Mouse (Mus musculus) intestine, embryonic 16.5 days (tissue): Measurements from ENCODE around the gene Zmpste24. TPM values are rescaled to one million over a fixed set of nuclear protein-coding genes. Genes with fewer than 3 reads are reported as not detected.
A peak's percentile ranks its signal among the peaks of the same experiment; 100 is the strongest.
"Not testable (repeated sequence)": the region's sequence is repeated elsewhere in the genome, so short reads cannot be mapped to it uniquely, and the experiment has no call there.

ENCODE experiments used
- ATAC-seq: fragments of 200-750 bp; cut with Nextera tagmentation; 2 replicates; pipeline ENCODE4 v1.8.0; 2017; ENCODE audit warnings: moderate TSS enrichment, moderate library complexity
- H3K27ac ChIP-seq: fragments of 300-500 bp; sonication (generic); 2 replicates; pipeline ENCODE4 v1.5.1; 2014; ENCODE audit warnings: mild to moderate bottlenecking, low read length
- H3K27me3 ChIP-seq: fragments of 300-500 bp; sonication (generic); replicated peaks from 2 replicates; pipeline ENCODE4 v1.6.1; 2014; ENCODE audit warnings: low read length, control low read depth, mixed read lengths; ENCODE audit not compliant: control insufficient read depth, insufficient read depth
- H3K36me3 ChIP-seq: fragments of 300-500 bp; sonication (generic); 2 replicates; pipeline ENCODE4 v1.6.1; 2014; ENCODE audit warnings: low read length, control low read depth; ENCODE audit not compliant: control insufficient read depth, insufficient read depth
- H3K4me1 ChIP-seq: fragments of 300-500 bp; sonication (generic); 2 replicates; pipeline ENCODE4 v1.6.1; 2014; ENCODE audit warnings: low read length, control low read depth, mixed read lengths; ENCODE audit not compliant: control insufficient read depth, insufficient read depth
- H3K4me2 ChIP-seq: fragments of 300-500 bp; sonication (generic); 2 replicates; pipeline ENCODE4 v1.6.1; 2014; ENCODE audit warnings: low read depth, low read length, control low read depth
- H3K4me3 ChIP-seq: fragments of 300-500 bp; sonication (generic); 2 replicates; pipeline ENCODE4 v1.5.1; 2014; ENCODE audit warnings: mild to moderate bottlenecking, low read length
- H3K9ac ChIP-seq: fragments of 300-500 bp; sonication (generic); 2 replicates; pipeline ENCODE4 v1.6.1; 2014; ENCODE audit warnings: low read depth, low read length
- H3K9me3 ChIP-seq: fragments of 300-500 bp; sonication (generic); 2 replicates; pipeline ENCODE4 v1.6.1; 2016; ENCODE audit warnings: low read length, control low read depth; ENCODE audit not compliant: control insufficient read depth
- WGBS: fragments of 180-500 bp; shearing (Covaris S2); extraction: QIAGEN DNeasy Blood & Tissue Kit; methylation state at CpG from one replicate; pipeline ENCODE4 v1.1.7; 2014; 5-methylcytosine and 5-hydroxymethylcytosine counted together
- polyA plus RNA-seq: library from polyadenylated mRNA; unstranded; fragments of >200 nt; fragmentation: Nextera tagmentation; extraction: Ambion mirVana; gene quantifications from 2 replicates; pipeline ENCODE4 v1.2.1, GENCODE M21; 2015

Zmpste24 gene
- polyA plus RNA-seq, 1 experiment from 2014 or later = 34.6 TPM

DNA sequence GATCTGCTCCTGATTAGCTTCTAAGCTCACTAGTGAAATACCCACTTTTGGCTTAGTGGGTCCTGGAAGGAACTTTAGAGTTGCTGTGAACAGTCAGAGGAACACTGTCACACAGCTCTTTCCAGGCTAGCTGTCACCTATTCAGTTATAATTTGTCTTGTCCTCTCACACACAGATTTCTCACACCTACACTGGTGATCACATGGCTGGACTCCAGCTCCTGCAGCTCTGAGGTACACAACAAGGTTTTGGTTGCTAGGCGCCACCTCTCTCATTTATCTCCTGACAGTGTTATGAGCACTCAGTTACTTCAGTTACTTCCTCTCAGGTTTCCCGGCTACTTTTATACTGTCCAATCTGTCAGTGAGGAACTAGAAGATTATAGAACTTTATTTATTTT lies 32.7 kb downstream of the Zmpste24 start:
- Histone ChIP-seq H3K36me3 (peaks cover 8% of the 10 kb centered on the region), H3K4me3 (no peak overlapping the region), H3K9ac (no peak overlapping the region), H3K9me3 (no peaks in the 10 kb centered on the region), H3K4me2 (no peak overlapping the region), H3K4me1 (no peaks in the 10 kb centered on the region), H3K27ac (no peak overlapping the region), H3K27me3 (no peaks in the 10 kb centered on the region)
- no peak for ATAC-seq
- WGBS = 65% methylated on average over 2 of the region's 2 CpGs

DNA sequence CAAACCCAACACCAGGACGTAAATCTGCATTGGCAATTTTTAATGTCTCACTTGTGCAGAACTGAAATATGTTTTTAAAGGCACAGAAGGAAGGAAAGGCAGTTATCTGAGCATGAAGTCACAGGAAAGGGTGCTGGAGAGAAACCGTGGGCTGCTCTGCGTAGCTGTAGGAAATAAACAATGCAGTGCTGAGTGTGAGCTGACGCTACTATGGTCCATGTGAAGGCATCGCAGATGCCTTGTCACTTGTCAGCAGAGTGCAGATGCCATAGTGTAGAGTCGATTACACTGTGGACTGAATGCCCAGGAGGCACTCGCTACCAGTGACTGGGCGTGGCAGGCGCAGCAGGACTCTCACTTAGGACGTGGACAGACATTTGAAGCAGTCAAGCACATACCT lies 38.8 kb downstream of the Zmpste24 start:
- not testable (repeated sequence) for H3K36me3 ChIP-seq, H3K9ac ChIP-seq, H3K4me1 ChIP-seq, H3K4me3 ChIP-seq, H3K27me3 ChIP-seq, H3K4me2 ChIP-seq, H3K27ac ChIP-seq, ATAC-seq, H3K9me3 ChIP-seq
- 88% methylated on average over 10 of the region's 10 CpGs for WGBS

DNA sequence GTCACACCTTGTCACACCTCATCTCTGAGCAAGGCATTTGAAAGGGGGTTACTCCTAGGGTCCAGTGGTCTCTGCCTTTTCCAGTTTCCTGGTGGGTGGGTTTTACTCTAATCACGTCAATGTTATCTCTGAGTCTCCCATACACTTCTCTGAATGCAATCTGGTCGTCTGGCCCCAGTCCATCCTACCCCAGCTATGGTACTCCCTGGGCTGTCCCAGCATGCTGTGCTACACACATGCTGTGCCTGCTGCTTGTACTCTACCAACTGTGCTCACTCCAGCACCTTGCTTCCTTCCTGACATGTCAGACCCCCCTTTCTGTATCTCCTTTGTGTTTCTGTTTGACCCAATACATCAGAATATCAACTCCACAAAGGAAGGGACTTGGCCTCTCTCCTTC lies 41.0 kb downstream of the Zmpste24 start:
- Histone ChIP-seq H3K9me3 (no peaks in the 10 kb centered on the region), H3K4me1 (no peaks in the 10 kb centered on the region), H3K4me3 (no peak overlapping the region), H3K27me3 (no peaks in the 10 kb centered on the region), H3K27ac (no peak overlapping the region), H3K4me2 (no peak overlapping the region), H3K9ac (no peak overlapping the region), H3K36me3 (no peaks in the 10 kb centered on the region)
- no peak for ATAC-seq
- 58% methylated on average over 2 of the region's 2 CpGs for WGBS

DNA sequence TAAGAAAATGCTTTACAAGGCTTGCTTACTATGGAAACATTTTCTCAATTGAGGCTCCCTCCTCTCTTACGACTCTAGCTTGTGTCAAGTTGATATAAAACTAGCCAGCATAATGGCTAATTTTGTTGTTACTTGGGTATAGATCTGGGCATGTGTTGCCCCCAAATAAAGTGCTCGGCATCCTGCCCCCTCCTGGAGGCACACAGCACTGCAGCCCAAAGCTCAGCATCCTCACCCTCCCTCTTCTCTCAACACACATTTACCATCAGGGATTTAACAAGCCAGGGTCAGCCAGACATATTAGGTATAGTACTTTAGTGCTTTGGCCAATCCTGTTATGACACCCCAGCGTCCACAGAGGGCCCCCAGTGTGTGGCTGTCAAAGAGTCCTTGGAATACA lies 41.7 kb downstream of the Zmpste24 start:
- Histone ChIP-seq H3K4me1 (no peaks in the 10 kb centered on the region), H3K27ac (no peak overlapping the region), H3K9me3 (no peaks in the 10 kb centered on the region), H3K4me3 (no peak overlapping the region), H3K36me3 (no peaks in the 10 kb centered on the region), H3K27me3 (no peaks in the 10 kb centered on the region), H3K9ac (no peak overlapping the region), H3K4me2 (no peak overlapping the region)
- 37% methylated on average over 3 of the region's 3 CpGs for WGBS
- no peak for ATAC-seq

DNA sequence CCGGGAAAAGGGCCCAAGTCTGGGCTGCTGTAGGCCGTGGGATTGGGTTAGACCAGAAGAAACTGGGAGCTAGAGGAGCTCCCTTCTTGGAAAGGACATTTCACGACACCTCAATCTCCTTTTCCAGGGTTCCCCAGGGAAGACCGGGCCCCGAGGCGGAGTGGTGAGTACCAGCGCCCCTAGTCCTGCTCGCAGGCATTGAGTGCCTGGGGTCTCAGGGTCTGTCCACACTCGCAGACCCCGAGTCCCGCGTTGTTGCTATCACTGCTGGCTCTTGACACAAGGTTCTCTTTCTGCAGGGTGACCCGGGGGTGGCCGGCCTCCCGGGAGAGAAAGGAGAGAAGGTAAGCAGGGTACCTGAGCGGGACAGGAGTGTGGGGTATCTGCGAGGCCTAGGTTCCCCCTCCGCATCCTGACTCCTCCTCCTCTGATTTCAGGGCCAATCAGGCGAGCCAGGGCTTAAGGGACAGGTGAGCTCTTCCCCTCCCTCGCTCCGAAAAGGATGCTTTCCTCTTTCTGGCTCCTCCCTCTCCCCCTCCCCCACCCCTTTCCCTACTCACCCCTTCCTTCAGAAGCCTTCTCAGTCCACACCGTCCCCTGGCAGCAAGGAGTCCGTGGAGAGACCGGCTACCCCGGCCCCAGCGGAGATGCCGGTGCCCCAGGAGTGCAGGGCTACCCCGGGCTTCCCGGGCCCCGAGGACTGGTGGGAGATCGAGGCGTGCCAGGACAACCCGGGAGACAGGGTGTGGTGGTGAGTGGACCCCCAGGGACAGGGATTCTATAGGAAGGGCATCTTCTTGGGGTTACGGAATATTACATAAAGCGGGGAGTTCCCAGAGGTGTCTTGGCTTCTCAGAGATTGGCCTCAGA lies 45.4 kb downstream of the Zmpste24 start:
- no peaks in the 10 kb centered on the region for H3K36me3 ChIP-seq
- H3K4me3 ChIP-seq = no peak overlapping the region
- no peak overlapping the region for H3K27ac ChIP-seq
- H3K4me2 ChIP-seq = no peak overlapping the region; the same call in 1 of the 2 replicates
- no peak overlapping the region for H3K9ac ChIP-seq
- no peak for ATAC-seq
- WGBS = 19% methylated on average over 35 of the region's 35 CpGs
- no peaks in the 10 kb centered on the region for H3K27me3 ChIP-seq
- no peaks in the 10 kb centered on the region for H3K9me3 ChIP-seq
- H3K4me1 ChIP-seq = no peaks in the 10 kb centered on the region

DNA sequence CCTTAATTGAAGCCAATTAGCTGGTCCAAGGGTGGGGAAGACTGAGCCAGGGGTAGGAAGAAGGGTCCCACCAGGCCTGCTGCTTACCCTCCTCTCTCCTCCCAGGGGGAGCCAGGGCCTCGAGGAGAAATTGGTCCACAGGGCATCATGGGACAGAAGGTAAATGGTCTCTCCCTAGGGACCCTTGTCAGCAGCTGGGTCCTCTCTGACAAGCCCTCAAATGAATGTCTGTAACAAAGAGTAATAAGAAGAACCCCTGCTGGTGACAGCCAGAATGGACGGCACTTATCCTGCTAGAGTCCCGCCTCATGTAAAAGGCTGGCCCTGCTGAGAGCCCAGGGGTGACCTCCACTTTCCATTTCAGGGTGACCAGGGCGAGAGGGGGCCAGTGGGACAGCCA lies 46.2 kb downstream of the Zmpste24 start:
- Histone ChIP-seq H3K9me3 (no peaks in the 10 kb centered on the region), H3K27me3 (no peaks in the 10 kb centered on the region), H3K9ac (no peak overlapping the region), H3K36me3 (no peaks in the 10 kb centered on the region), H3K27ac (no peak overlapping the region), H3K4me3 (no peak overlapping the region), H3K4me1 (no peaks in the 10 kb centered on the region), H3K4me2 (no peak overlapping the region)
- WGBS = 45% methylated on average over 4 of the region's 4 CpGs
- no peak for ATAC-seq

DNA sequence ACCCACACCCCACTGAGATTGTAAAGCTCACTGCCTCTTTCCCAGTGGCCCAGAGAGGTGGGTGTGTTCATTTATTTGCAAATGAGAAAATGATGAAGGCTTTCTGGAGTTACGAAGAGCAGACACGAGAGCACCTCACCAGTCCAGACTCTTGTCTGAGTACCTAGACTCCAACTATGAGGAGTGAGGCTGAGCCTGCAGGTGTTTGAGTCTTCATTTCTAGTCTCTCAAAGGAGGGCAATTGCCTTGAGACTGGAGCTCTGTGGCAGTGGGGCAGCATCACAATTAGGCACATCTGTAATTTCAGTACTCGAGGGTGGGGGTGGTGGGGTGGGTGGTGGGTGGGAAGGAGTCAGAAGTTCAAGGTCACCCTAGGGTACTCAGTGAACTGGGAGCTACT lies 55.1 kb downstream of the Zmpste24 start:
- WGBS = 72% methylated on average over 3 of the region's 3 CpGs
- Histone ChIP-seq H3K4me2 (no peak overlapping the region), H3K4me1 (peaks cover 20% of the 10 kb centered on the region), H3K27ac (no peak overlapping the region), H3K36me3 (no peaks in the 10 kb centered on the region), H3K27me3 (peaks cover 8% of the 10 kb centered on the region; the same call in 1 of the 2 replicates), H3K9me3 (no peaks in the 10 kb centered on the region), H3K4me3 (no peak overlapping the region), H3K9ac (no peak overlapping the region)
- ATAC-seq = no peak

DNA sequence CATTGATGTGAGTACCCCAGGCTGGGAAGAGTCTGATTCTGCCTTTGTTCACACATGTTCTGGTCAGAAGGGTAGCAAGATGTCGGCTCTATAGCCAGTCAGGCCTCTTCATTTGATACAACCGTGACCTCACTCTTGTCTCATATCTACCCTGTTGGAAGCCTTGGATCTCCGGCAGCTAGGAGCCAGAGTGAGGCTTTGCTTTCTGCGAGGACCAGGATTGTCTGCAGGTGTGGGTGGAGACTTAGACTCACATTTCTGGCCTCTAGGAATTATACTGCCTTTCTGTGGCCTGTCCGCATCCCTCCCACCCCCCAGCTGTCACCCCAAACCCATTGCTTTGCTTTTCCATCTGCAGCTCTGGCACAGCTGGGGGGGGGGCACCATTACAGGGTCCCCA lies 55.6 kb downstream of the Zmpste24 start:
- Histone ChIP-seq H3K27ac (no peak overlapping the region), H3K36me3 (no peaks in the 10 kb centered on the region), H3K9ac (no peak overlapping the region), H3K27me3 (peaks cover 8% of the 10 kb centered on the region; the same call in 1 of the 2 replicates), H3K9me3 (no peaks in the 10 kb centered on the region), H3K4me2 (no peak overlapping the region), H3K4me3 (no peak overlapping the region), H3K4me1 (peaks cover 20% of the 10 kb centered on the region)
- 75% methylated on average over 5 of the region's 5 CpGs for WGBS
- ATAC-seq = no peak

DNA sequence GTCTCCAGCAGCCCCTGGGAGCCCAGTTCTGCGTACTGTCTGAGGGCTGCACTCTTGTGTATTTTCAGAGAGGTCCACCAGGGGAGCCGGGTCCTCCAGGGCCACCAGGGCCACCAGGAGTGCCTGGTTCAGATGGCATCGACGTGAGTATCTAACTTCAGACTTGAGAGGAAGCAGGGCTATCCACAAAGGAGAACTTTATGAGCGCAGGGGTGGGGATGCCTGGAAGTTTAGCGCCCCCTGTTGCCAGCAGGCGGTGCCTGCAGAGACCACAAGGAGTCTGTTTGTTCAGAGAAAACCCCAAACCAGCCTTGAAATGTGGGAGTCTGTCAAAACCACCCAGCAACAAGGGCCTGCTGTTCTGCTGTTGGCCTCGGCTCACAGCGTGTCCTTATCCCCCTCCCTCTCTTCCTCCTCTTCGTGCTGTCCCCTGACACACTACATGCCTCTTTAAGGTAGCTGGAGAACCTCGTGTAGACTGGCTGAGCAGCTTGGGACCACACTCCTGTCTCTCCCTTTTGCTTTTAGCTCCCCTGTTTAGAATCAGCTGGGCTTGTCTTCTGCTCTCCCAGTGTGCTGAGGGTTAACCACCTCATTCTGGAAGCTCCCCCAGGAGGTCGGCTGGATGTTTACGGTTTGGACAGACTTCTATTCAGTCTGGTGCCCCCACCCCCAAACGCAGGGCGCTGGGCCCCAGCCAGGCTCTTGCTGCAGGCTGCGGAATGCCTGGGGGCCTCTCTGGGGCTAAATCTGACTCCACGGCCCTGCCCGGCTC lies 57.0 kb downstream of the Zmpste24 start:
- H3K36me3 ChIP-seq = no peaks in the 10 kb centered on the region
- H3K9me3 ChIP-seq = no peaks in the 10 kb centered on the region
- peak overlapping the region; percentile 51; the same call in 1 of the 2 replicates for H3K9ac ChIP-seq
- peaks cover 8% of the 10 kb centered on the region; the same call in 1 of the 2 replicates for H3K27me3 ChIP-seq
- ATAC-seq = peak; percentile 75
- H3K4me2 ChIP-seq = peak overlapping the region; percentile 33
- H3K4me1 ChIP-seq = peaks cover 20% of the 10 kb centered on the region
- peak overlapping the region; percentile 88 for H3K27ac ChIP-seq
- WGBS = 10% methylated on average over 18 of the region's 18 CpGs
- H3K4me3 ChIP-seq = peak overlapping the region; percentile 2; the same call in 1 of the 2 replicates
